Mouse (Mus musculus) left cerebral cortex, adult 8-10 months (tissue): Measurements from ENCODE around the gene Zfp819. TPM values are rescaled to one million over a fixed set of nuclear protein-coding genes. Genes with fewer than 3 reads are reported as not detected.
"Not testable (repeated sequence)": the region's sequence is repeated elsewhere in the genome, so short reads cannot be mapped to it uniquely, and the experiment has no call there.

Experiments
- DNase-seq, 2 experiments: peaks; one replicate each; pipeline ENCODE4 v3.0.0; 2022; ENCODE audit warnings: low spot score in 2 of 2
- total RNA-seq, 4 experiments: library from RNA; stranded (reverse); gene quantifications; 2 replicates each; pipeline ENCODE4 v1.2.4; 2022

The Zfp819 gene
- total RNA-seq, 4 experiments from 2014 or later = 0.26 to 0.35 (median 0.29) TPM

GRCm38 (mm10) chr7:43642587-43642986, 35.6 kb downstream of the Zfp819 start:
- DNase-seq = no peak

GRCm38 (mm10) chr7:43643046-43643652, 36.2 kb downstream of the Zfp819 start:
- no peak for DNase-seq

DNA sequence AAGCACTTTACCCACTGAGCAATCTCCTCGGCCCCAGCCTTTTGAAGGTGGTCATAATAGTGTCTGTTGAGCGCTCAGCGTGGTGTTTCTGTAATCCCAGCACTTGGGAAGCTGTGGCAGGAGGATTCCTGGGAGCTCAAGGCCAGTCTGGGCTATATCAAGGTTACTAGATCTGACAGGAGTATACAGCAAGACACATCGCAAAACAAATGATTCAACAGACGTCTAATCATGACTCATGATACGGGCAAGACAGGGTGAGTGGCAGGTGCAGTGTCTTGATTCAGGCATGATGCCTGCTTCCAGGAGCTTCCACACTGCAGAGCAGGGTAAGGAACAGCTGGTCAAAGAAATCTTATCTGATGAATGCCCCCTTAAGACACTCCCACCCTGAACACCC, 45.7 kb downstream of the Zfp819 start:
- DNase-seq = no peak

DNA sequence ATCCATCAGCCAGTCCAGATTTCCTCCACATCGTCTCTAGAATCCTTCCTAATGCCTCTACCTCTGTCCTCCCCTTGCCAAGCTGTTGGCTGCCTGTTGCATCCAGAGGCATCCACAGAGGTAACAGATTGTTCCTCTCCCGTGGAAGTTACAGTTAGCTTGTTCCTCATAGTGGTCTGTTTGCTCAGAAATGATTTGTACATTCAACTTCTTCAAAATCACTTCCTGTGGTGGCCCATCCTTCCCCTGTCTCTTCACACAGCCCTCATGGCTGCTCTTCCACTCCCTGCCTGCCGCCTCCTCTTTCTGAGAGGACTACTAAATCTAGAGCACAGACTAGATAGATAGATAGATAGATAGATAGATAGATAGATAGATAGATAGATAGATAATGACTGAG, 47.5 kb downstream of the Zfp819 start:
- DNase-seq = no peak

GRCm38 (mm10) chr7:43656232-43656631, 49.3 kb downstream of the Zfp819 start:
- no peak for DNase-seq

DNA sequence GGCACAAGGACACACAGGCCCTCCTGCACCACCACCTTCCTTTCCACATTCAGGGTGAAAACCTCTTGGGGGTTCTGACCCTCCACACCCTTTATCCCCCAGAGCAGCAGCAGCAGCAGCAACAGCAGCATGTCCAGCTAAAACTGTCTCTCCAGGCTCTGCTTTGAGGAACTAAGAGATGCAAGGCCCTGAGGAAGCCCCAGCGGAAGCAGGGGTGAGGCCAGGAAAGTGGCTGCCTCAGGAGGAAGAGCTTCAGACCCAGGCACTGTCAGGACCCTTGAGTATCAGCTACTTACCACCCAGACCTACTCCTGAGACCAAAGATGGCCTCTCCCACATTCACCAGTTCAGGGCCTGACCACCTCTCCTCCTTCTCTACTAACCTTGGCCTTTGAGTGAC, 53.0 kb downstream of the Zfp819 start, which contains the start of gene Siglece:
Siglece (minus strand) TSS at position 160 of the 400 bp plus-strand sequence.
- DNase-seq = no peak

GRCm38 (mm10) chr7:43662804-43663203, 55.8 kb downstream of the Zfp819 start:
- DNase-seq = no peak

- not testable (repeated sequence) for DNase-seq
Measured at GRCm38 (mm10) chr7:43667221-43667620, 60.3 kb downstream of the Zfp819 start.

Other genes with a start within 250 kb of the Zfp819 start
- gene Siglecg, start 199.0 kb upstream of the Zfp819 start, total RNA-seq = under 1 TPM in 3 of 4 experiments, not detected in 1; 0.07 to 0.84 (median 0.13) TPM
- not detected for gene Lim2, start 179.5 kb upstream of the Zfp819 start, total RNA-seq
- not detected for gene Nkg7, start 170.1 kb upstream of the Zfp819 start, total RNA-seq
- gene Cldnd2, start 166.4 kb upstream of the Zfp819 start, total RNA-seq = not detected
- 10 to 100 TPM; 52.0 to 61.0 (median 58.8) TPM for gene Etfb, start 163.1 kb upstream of the Zfp819 start, total RNA-seq
- gene Gm45233, start 163.0 kb upstream of the Zfp819 start, total RNA-seq = 1 to 10 TPM in 1 of 4 experiments, under 1 TPM in 1, not detected in 2; 0.64 to 2.2 TPM
- gene Vsig10l, start 144.0 kb upstream of the Zfp819 start, total RNA-seq = 1 to 10 TPM; 1.4 to 2.3 (median 2.0) TPM
- gene Iglon5, start 117.1 kb upstream of the Zfp819 start, total RNA-seq = 10 to 100 TPM; 24.9 to 27.1 (median 25.8) TPM
- gene 4931406B18Rik, start 101.2 kb upstream of the Zfp819 start, total RNA-seq = not detected
- gene Cd33, start 62.7 kb upstream of the Zfp819 start, total RNA-seq = 10 to 100 TPM in 1 of 4 experiments, 1 to 10 TPM in 3; 5.0 to 11.8 (median 7.3) TPM
- 1 to 10 TPM; 3.8 to 6.1 (median 4.7) TPM for gene Zfp658, start 44.9 kb upstream of the Zfp819 start, total RNA-seq
- gene Zfp719, start 27.6 kb upstream of the Zfp819 start, total RNA-seq = 10 to 100 TPM; 17.8 to 18.8 (median 18.2) TPM
- not detected for gene Ceacam18, start 27.5 kb downstream of the Zfp819 start, total RNA-seq
- gene Siglece, start 53.0 kb downstream of the Zfp819 start, total RNA-seq = 1 to 10 TPM; 1.1 to 1.3 (median 1.3) TPM
- gene Ctu1, start 64.8 kb downstream of the Zfp819 start, total RNA-seq = 1 to 10 TPM; 7.9 to 9.9 (median 9.3) TPM
- not detected for gene Klk14, start 83.2 kb downstream of the Zfp819 start, total RNA-seq
- gene Klk13, start 105.4 kb downstream of the Zfp819 start, total RNA-seq = not detected
- not detected for gene Klk12, start 161.7 kb downstream of the Zfp819 start, total RNA-seq
- not detected for gene Klk11, start 167.4 kb downstream of the Zfp819 start, total RNA-seq
- not detected for gene Klk10, start 173.9 kb downstream of the Zfp819 start, total RNA-seq
- gene Klk9, start 184.7 kb downstream of the Zfp819 start, total RNA-seq = not detected
- 1 to 10 TPM; 5.2 to 7.4 (median 6.5) TPM for gene Klk8, start 190.4 kb downstream of the Zfp819 start, total RNA-seq
- not detected for gene Klk7, start 204.1 kb downstream of the Zfp819 start, total RNA-seq
- gene Klk6, start 217.3 kb downstream of the Zfp819 start, total RNA-seq = 1 to 10 TPM; 3.2 to 9.7 (median 6.3) TPM
- gene Klk5, start 234.8 kb downstream of the Zfp819 start, total RNA-seq = not detected